Mouse (Mus musculus) heart, adult 2 months (tissue): ENCODE measurements around the gene Rgs2.

Source experiments
- CTCF ChIP-seq: fragments of 200-600 bp; IDR thresholded peaks from 2 replicates; pipeline ENCODE4 v1.8.1; 2022; ENCODE audit warnings: antibody characterized with exemption, mild to moderate bottlenecking, moderate library complexity
- EP300 ChIP-seq: fragments of 200-500 bp; IDR thresholded peaks from 2 replicates; pipeline ENCODE4 v1.6.1; 2011; ENCODE audit warnings: low read depth, low read length, control low read depth; ENCODE audit not compliant: insufficient read depth
- POLR2A ChIP-seq: fragments of 200-500 bp; IDR thresholded peaks from 2 replicates; pipeline ENCODE4 v1.6.1; 2011; ENCODE audit warnings: mild to moderate bottlenecking, low read depth, low read length, control low read depth; ENCODE audit not compliant: insufficient read depth

GRCm38 (mm10) chr1:144002036-144002714, 1.8 kb downstream of the Rgs2 start:
- TF ChIP-seq POLR2A (no peak), CTCF (no peak), EP300 (no peak)
